Mouse (Mus musculus): ENCODE measurements around the gene Sgce. TPM values are rescaled to one million over a fixed set of nuclear protein-coding genes. Genes with fewer than 3 reads are reported as not detected.

Sgce gene
- polyA plus RNA-seq, 1 experiment from 2014 or later, result 40.6 TPM

DNA sequence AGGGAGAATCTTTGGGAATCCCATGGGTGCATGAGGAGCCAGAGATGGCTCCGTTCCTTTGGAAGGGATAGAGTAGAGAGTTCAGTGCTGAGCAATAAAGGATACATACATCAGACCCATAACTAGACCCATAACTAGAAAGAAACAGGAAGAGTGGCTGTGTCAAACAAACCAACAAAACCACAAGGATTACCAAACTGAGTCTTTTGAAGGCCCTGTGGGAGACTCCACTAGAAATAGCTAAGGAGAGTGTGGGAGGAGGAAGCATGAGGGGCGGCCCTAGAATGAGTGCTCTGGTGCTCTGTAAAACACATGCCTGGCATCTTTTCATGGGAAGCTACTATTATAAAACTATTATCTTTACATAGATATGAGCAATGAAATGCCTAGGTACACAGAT is 18.7 kb downstream of the Sgce start:
- WGBS, result 82% methylated on average over 2 of the region's 2 CpGs
- H3K4me3 ChIP-seq (ENCODE audit: low read length), result no peak overlapping the region
- H3K9ac ChIP-seq (ENCODE audit: low read depth, low read length), result no peak overlapping the region
- 0 out of 2 replicates have a peak, but pooled peaks cover 4% of the 10 kb centered on the region for H3K9me3 ChIP-seq (ENCODE audit: control insufficient read depth, low read length)
- no peak for ATAC-seq
- no peaks in the 10 kb centered on the region for H3K4me1 ChIP-seq (ENCODE audit: control insufficient read depth, insufficient read depth, low read length)
- no peak overlapping the region for H3K27ac ChIP-seq (ENCODE audit: low read length)
- H3K27me3 ChIP-seq (replicated peaks; ENCODE audit: control insufficient read depth, insufficient read depth, low read length), result no peaks in the 10 kb centered on the region
- H3K4me2 ChIP-seq (ENCODE audit: low read depth, low read length), result no peak overlapping the region
- no peaks in the 10 kb centered on the region for H3K36me3 ChIP-seq (ENCODE audit: control insufficient read depth, insufficient read depth, low read length)

DNA sequence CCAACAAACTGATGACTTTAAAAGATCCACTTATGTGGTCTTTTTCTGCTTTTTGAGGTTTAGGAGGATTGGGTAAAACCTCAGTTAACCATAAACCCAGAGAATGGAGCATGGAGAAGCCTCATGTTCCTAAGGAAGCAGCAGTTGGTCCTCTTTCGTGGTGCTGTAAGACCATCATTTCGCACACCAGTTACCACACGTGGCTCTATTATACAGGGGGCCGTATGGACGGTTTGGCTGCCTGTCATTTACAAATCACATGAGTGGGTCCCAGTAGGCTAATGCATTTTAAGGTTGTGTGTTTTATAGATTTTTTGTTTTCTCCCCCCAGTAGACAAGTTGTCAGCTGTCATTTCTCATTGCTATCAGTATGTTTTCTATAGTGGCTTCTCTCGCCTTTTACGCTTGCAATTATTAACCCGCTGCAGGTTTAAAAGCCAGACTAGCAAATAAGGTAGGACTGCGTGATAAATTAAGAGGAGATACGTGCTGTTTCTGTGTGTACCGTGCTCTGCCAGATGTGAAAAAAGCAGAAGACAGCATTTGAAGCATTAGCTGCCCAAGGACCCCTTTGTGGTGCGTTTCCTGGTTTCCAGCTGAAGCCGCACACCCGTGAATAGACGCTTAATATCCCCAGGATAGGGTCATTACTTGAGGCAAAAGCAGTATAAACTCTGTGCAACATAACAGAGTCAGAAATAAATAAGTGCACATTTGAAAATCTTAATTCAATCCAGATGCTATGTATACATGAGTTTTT is 22.8 kb downstream of the Sgce start:
- H3K9me3 ChIP-seq (ENCODE audit: control insufficient read depth, low read length), result 0 out of 2 replicates have a peak, but pooled peaks cover 4% of the 10 kb centered on the region
- WGBS, result 69% methylated on average over 15 of the region's 15 CpGs
- H3K9ac ChIP-seq (ENCODE audit: low read depth, low read length), result no peak overlapping the region
- no peaks in the 10 kb centered on the region for H3K27me3 ChIP-seq (replicated peaks; ENCODE audit: control insufficient read depth, insufficient read depth, low read length)
- no peaks in the 10 kb centered on the region for H3K4me1 ChIP-seq (ENCODE audit: control insufficient read depth, insufficient read depth, low read length)
- no peak overlapping the region for H3K27ac ChIP-seq (ENCODE audit: low read length)
- ATAC-seq, result no peak
- no peak overlapping the region for H3K4me2 ChIP-seq (ENCODE audit: low read depth, low read length)
- H3K36me3 ChIP-seq (ENCODE audit: control insufficient read depth, insufficient read depth, low read length), result no peaks in the 10 kb centered on the region
- H3K4me3 ChIP-seq (ENCODE audit: low read length), result no peak overlapping the region

DNA sequence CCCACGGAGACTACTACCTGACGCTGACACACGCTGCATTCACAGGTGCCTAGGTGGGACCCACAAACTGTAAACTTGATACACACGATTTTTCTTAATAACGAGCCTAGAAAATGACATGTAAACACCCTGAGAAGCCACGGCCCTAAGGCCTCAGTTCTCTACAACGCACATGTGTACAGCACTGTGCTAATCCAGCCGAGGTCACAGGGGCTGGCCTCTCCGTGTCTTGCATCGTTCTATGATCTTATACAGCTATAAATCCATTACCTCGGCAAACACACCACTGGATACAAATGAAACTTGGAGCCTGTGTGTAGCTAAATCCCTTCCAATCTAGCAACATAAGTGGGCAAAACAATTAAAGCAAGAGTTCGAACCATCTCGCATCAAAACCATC is 24.3 kb downstream of the Sgce start:
- no peaks in the 10 kb centered on the region for H3K27me3 ChIP-seq (replicated peaks; ENCODE audit: control insufficient read depth, insufficient read depth, low read length)
- no peak overlapping the region for H3K27ac ChIP-seq (ENCODE audit: low read length)
- 74% methylated on average over 13 of the region's 13 CpGs for WGBS
- H3K9me3 ChIP-seq (ENCODE audit: control insufficient read depth, low read length), result 0 out of 2 replicates have a peak, but pooled peaks cover 4% of the 10 kb centered on the region
- no peak overlapping the region for H3K4me3 ChIP-seq (ENCODE audit: low read length)
- H3K4me1 ChIP-seq (ENCODE audit: control insufficient read depth, insufficient read depth, low read length), result no peaks in the 10 kb centered on the region
- H3K9ac ChIP-seq (ENCODE audit: low read depth, low read length), result no peak overlapping the region
- no peak overlapping the region for H3K4me2 ChIP-seq (ENCODE audit: low read depth, low read length)
- ATAC-seq, result no peak
- no peaks in the 10 kb centered on the region for H3K36me3 ChIP-seq (ENCODE audit: control insufficient read depth, insufficient read depth, low read length)

DNA sequence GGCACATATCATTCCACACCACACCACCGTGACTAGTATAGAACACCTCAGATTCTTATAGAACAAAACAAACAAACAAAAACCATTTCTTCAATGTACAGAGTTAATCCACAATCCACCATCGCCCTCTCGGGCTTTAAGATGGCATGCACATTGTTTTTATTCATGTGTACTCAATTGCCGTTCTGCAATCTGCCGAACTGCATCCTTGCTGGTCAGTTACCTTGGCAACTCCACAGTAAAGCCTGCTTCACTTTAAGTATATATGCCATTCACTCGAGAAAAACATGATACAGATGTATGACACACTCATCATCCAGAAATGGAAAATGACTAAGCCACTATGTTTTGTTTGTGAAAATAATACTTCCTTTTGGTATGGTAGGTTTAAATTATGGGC is 24.9 kb downstream of the Sgce start:
- WGBS, result 67% methylated on average over 6 of the region's 6 CpGs
- Histone ChIP-seq H3K9me3 (ENCODE audit: control insufficient read depth, low read length) (0 out of 2 replicates have a peak, but pooled peaks cover 4% of the 10 kb centered on the region), H3K9ac (ENCODE audit: low read depth, low read length) (no peak overlapping the region), H3K36me3 (ENCODE audit: control insufficient read depth, insufficient read depth, low read length) (no peaks in the 10 kb centered on the region), H3K4me2 (ENCODE audit: low read depth, low read length) (no peak overlapping the region), H3K4me1 (ENCODE audit: control insufficient read depth, insufficient read depth, low read length) (no peaks in the 10 kb centered on the region), H3K27me3 (replicated peaks; ENCODE audit: control insufficient read depth, insufficient read depth, low read length) (no peaks in the 10 kb centered on the region), H3K4me3 (ENCODE audit: low read length) (no peak overlapping the region), H3K27ac (ENCODE audit: low read length) (no peak overlapping the region)
- ATAC-seq, result no peak

DNA sequence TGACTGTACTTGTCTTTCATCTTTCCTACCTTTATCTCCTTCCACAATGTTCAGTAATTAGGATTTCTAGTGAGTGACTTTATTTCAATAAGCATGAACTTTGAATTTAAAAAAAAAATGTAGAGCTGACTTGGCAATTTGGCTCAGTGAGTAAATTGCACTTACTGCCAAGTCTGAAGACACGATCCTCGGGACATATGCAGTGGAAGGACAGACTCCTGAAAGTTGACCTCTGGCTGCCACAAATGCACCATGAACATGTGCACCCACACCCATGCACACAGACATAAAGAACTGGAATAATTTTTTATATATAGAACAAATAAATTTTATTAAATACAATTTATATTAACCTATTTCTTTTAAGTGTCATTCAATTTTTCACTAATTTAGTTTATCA is 29.7 kb downstream of the Sgce start:
- WGBS, result 70% methylated on average over 2 of the region's 2 CpGs
- ATAC-seq, result peak; percentile 59; the same call in 1 of the 2 replicates

DNA sequence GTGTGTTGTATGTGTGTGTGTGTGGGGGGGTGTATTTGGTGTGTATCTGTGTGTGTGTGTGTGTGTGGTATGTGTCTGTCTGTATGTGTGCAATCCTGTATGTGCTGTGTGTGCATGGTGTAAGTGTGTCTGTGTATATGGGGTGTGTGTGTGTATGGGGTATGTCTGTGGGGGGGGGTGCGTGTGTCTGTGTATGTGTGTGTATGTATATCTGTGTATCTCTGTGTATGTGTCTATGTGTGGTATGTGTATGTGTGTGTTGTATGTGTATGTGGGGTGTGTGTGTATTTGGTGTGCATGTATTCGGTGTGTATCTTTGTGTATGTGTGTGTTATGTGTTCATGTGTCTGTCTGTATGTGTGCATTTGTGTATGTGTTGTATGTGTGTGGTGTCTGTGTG is 30.8 kb downstream of the Sgce start:
- WGBS, result 95% methylated on average over 2 of the region's 2 CpGs
- H3K36me3 ChIP-seq (ENCODE audit: control insufficient read depth, insufficient read depth, low read length), result no peaks in the 10 kb centered on the region
- no peak overlapping the region for H3K27ac ChIP-seq (ENCODE audit: low read length)
- H3K9me3 ChIP-seq (ENCODE audit: control insufficient read depth, low read length), result no peaks in the 10 kb centered on the region
- no peak for ATAC-seq
- no peak overlapping the region for H3K9ac ChIP-seq (ENCODE audit: low read depth, low read length)
- no peaks in the 10 kb centered on the region for H3K27me3 ChIP-seq (replicated peaks; ENCODE audit: control insufficient read depth, insufficient read depth, low read length)
- no peak overlapping the region for H3K4me3 ChIP-seq (ENCODE audit: low read length)
- no peaks in the 10 kb centered on the region for H3K4me1 ChIP-seq (ENCODE audit: control insufficient read depth, insufficient read depth, low read length)
- no peak overlapping the region for H3K4me2 ChIP-seq (ENCODE audit: low read depth, low read length)

More for the DNA sequence above, 29.7 kb downstream of the Sgce start:
- H3K4me3 ChIP-seq (ENCODE audit: low read length), result no peak overlapping the region
- H3K36me3 ChIP-seq (ENCODE audit: control insufficient read depth, insufficient read depth, low read length), result no peaks in the 10 kb centered on the region
- no peaks in the 10 kb centered on the region for H3K9me3 ChIP-seq (ENCODE audit: control insufficient read depth, low read length)
- H3K4me2 ChIP-seq (ENCODE audit: low read depth, low read length), result no peak overlapping the region
- no peak overlapping the region for H3K27ac ChIP-seq (ENCODE audit: low read length)
- no peak overlapping the region for H3K9ac ChIP-seq (ENCODE audit: low read depth, low read length)
- H3K4me1 ChIP-seq (ENCODE audit: control insufficient read depth, insufficient read depth, low read length), result no peaks in the 10 kb centered on the region
- H3K27me3 ChIP-seq (replicated peaks; ENCODE audit: control insufficient read depth, insufficient read depth, low read length), result no peaks in the 10 kb centered on the region

DNA sequence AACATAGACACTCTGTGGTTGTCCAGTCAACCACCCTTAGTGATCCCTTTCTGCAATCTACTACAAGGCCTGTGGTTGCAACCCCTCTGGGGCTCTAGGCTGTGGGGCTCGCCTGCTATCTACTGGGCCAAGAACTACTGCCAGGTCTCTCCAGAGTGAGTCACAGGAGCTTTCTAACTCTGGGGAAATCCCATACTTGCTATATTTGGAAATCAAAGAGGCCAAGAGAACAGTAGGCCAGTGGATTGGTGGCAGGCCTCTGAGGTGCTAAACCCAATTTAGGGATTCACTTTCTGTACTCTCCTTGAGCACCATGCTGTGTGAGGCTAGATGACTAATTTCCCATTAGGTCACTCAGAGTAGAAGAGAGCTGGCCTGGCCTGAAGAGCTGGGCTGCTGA is 38.0 kb downstream of the Sgce start:
- H3K9me3 ChIP-seq (ENCODE audit: control insufficient read depth, low read length), result no peaks in the 10 kb centered on the region
- no peaks in the 10 kb centered on the region for H3K4me1 ChIP-seq (ENCODE audit: control insufficient read depth, insufficient read depth, low read length)
- H3K36me3 ChIP-seq (ENCODE audit: control insufficient read depth, insufficient read depth, low read length), result no peaks in the 10 kb centered on the region
- no peak for ATAC-seq
- WGBS, result 94% methylated on average over 1 of the region's 1 CpGs
- H3K27ac ChIP-seq (ENCODE audit: low read length), result no peak overlapping the region
- no peaks in the 10 kb centered on the region for H3K27me3 ChIP-seq (replicated peaks; ENCODE audit: control insufficient read depth, insufficient read depth, low read length)
- H3K4me3 ChIP-seq (ENCODE audit: low read length), result no peak overlapping the region
- H3K9ac ChIP-seq (ENCODE audit: low read depth, low read length), result no peak overlapping the region
- no peak overlapping the region for H3K4me2 ChIP-seq (ENCODE audit: low read depth, low read length)

DNA sequence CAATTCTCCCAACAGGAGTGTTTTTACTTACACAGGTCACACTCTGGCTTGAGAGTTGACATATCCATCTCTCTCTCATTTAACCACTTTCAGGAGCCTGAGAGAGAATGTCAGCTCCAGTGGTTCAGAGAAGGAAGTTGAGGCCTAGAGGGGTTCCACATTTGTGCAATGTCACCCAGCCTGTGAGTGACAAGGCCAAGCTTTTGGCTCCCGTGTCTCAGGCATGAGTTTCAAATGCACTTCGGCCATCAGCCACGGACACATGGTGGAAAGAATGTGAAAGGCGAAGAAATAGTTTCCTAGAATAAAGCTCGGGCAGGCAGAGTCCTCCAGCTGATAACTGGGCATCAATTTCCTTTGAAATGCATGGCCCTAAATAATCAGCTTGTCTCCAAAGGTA is 40.6 kb downstream of the Sgce start:
- Histone ChIP-seq H3K4me3 (ENCODE audit: low read length) (no peak overlapping the region), H3K36me3 (ENCODE audit: control insufficient read depth, insufficient read depth, low read length) (no peaks in the 10 kb centered on the region), H3K4me2 (ENCODE audit: low read depth, low read length) (no peak overlapping the region), H3K9ac (ENCODE audit: low read depth, low read length) (no peak overlapping the region), H3K27me3 (replicated peaks; ENCODE audit: control insufficient read depth, insufficient read depth, low read length) (no peaks in the 10 kb centered on the region), H3K9me3 (ENCODE audit: control insufficient read depth, low read length) (no peaks in the 10 kb centered on the region), H3K4me1 (ENCODE audit: control insufficient read depth, insufficient read depth, low read length) (no peaks in the 10 kb centered on the region), H3K27ac (ENCODE audit: low read length) (no peak overlapping the region)
- WGBS, result 78% methylated on average over 5 of the region's 5 CpGs
- no peak for ATAC-seq

DNA sequence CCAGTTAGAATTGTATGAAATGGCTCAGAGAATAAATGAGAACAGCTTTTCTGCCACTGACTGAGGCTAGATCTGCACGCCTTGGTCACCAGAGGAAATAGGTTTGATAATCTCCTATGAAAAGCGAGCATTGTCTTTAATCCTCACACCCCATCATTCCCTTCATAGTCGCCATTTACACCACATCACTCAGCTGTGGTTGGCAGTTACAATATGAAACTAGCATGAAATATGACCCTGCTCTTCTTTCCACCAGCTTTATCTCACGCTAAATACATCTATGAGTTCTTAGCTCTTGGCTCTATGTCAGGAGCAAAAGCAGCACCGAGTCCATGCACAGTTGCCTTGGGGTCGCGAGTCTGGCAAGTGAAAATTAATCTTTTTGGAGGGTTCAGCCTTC is 43.1 kb downstream of the Sgce start:
- no peaks in the 10 kb centered on the region for H3K36me3 ChIP-seq (ENCODE audit: control insufficient read depth, insufficient read depth, low read length)
- no peak overlapping the region for H3K4me2 ChIP-seq (ENCODE audit: low read depth, low read length)
- ATAC-seq, result no peak
- H3K27ac ChIP-seq (ENCODE audit: low read length), result no peak overlapping the region
- H3K4me3 ChIP-seq (ENCODE audit: low read length), result no peak overlapping the region
- no peaks in the 10 kb centered on the region for H3K27me3 ChIP-seq (replicated peaks; ENCODE audit: control insufficient read depth, insufficient read depth, low read length)
- 75% methylated on average over 7 of the region's 7 CpGs for WGBS
- no peaks in the 10 kb centered on the region for H3K9me3 ChIP-seq (ENCODE audit: control insufficient read depth, low read length)
- H3K9ac ChIP-seq (ENCODE audit: low read depth, low read length), result no peak overlapping the region
- H3K4me1 ChIP-seq (ENCODE audit: control insufficient read depth, insufficient read depth, low read length), result no peaks in the 10 kb centered on the region

DNA sequence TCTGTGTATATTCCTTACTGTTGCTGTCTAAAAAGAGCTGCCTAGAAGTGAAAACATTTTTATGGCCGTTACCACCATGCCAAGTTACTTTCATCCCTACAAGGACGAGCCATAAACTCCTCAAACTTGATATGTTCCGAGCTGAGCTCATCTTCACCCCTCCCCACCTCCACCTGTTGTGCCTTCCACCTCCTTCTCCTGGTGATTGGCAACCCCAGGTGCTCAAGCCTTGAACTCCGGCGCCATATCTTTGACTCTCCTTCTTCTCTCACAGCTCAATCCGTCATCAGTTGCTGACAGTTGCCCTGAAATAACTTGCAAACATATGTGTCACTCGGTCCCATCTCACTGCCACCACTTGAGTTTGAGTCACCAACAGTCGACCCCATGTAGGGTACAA is 45.4 kb downstream of the Sgce start:
- Histone ChIP-seq H3K4me3 (ENCODE audit: low read length) (no peak overlapping the region), H3K4me1 (ENCODE audit: control insufficient read depth, insufficient read depth, low read length) (no peaks in the 10 kb centered on the region), H3K27me3 (replicated peaks; ENCODE audit: control insufficient read depth, insufficient read depth, low read length) (no peaks in the 10 kb centered on the region), H3K9me3 (ENCODE audit: control insufficient read depth, low read length) (no peaks in the 10 kb centered on the region), H3K9ac (ENCODE audit: low read depth, low read length) (no peak overlapping the region), H3K4me2 (ENCODE audit: low read depth, low read length) (no peak overlapping the region), H3K36me3 (ENCODE audit: control insufficient read depth, insufficient read depth, low read length) (no peaks in the 10 kb centered on the region), H3K27ac (ENCODE audit: low read length) (no peak overlapping the region)
- WGBS, result 82% methylated on average over 8 of the region's 8 CpGs
- no peak for ATAC-seq

All from intestine, embryonic 16.5 days (tissue).